Mouse (Mus musculus): ENCODE data around the gene Hip1r. TPM values are rescaled to one million over a fixed set of nuclear protein-coding genes. Genes with fewer than 3 reads are reported as not detected.

Hip1r gene
- not detected in 2 replicates for polyA plus RNA-seq (2012; ENCODE audit: insufficient read depth, insufficient read length, low replicate concordance, missing spikeins)

DNA sequence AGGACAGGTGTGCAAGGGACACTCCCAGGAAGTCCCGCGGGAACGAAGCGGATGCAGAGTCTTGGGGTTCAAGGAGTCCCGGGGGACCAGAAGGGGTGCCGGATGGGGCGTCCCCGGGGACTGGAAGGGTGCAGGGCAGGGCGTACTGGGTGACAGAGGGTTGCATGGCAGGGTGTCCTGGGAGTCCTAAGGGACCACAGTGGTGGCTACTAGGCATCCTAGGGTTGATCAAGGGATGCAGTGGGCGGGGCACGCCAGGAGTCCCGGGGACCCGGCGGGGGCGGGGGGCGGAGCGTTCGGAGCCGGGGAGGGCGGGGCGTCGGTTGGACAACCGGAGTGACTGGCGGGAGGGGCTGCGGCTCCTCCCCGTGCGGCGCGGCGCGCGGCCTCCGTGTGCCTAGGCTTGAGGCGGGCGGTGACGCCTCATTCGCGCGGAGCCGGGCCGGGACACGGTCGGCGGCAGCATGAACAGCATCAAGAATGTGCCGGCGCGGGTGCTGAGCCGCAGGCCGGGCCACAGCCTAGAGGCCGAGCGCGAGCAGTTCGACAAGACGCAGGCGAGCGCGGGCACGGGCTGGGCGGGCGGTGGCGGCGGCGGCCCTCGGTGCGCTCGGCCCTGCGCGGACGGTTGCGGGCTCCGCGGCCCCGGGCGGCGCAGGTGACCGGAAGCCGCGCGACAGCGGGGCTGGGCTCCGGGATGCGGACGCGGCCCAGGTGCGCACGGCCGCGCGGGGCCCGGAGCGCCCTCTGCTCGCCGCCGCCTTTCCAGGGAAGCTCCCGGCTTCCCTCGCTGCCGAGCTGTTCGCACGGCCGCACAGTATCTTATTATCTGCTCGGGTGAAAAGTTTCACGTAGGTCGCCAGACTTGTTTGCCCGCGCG lies at the start of gene Hip1r:
TSS of gene Hip1r (plus strand) at position 330 of the 880 bp plus-strand sequence.
- WGBS: 2% methylated on average over 103 of the region's 106 CpGs
- TF ChIP-seq CTCF (IDR thresholded peaks at IDR 0.05; ENCODE audit: insufficient read depth, low read depth, low read length) (no peak), POLR2A (IDR thresholded peaks at IDR 0.05; ENCODE audit: insufficient read depth, low read depth, low read length) (peak; percentile 36; the same call in 1 of the 2 replicates)
- Histone ChIP-seq H3K4me1 (ENCODE audit: control insufficient read depth, insufficient read depth, low read length) (peaks cover 17% of the 10 kb centered on the region), H3K27ac (ENCODE audit: insufficient read depth, low read depth, low read length) (peak within 1 kb of the TSS; percentile 56), H3K4me3 (ENCODE audit: insufficient read depth, low read depth, low read length) (peak within 1 kb of the TSS; percentile 92)

GRCm38 (mm10) chr5:123927118-123927517 lies 46.3 kb upstream of the Hip1r start, which contains the start of gene Gm43518:
Gene Gm43518, plus strand, starts transcription at chr5:123927418.
- no peak within 1 kb of the TSS for H3K4me3 ChIP-seq (ENCODE audit: insufficient read depth, low read depth, low read length)
- H3K27ac ChIP-seq (ENCODE audit: insufficient read depth, low read depth, low read length): no peak within 1 kb of the TSS
- no peak for TF ChIP-seq CTCF (IDR thresholded peaks at IDR 0.05; ENCODE audit: insufficient read depth, low read depth, low read length)
- 95% methylated on average over 9 of the region's 9 CpGs for WGBS
- peaks cover 4% of the 10 kb centered on the region for H3K4me1 ChIP-seq (ENCODE audit: control insufficient read depth, insufficient read depth, low read length)

GRCm38 (mm10) chr5:123930508-123930989 lies 42.9 kb upstream of the Hip1r start, which contains the start of gene Ccdc62:
Gene Ccdc62, plus strand, starts transcription at chr5:123930679.
- peak within 1 kb of the TSS; percentile 97 for H3K27ac ChIP-seq (ENCODE audit: insufficient read depth, low read depth, low read length)
- TF ChIP-seq CTCF (IDR thresholded peaks at IDR 0.05; ENCODE audit: insufficient read depth, low read depth, low read length): no peak
- peak; percentile 99 for TF ChIP-seq POLR2A (IDR thresholded peaks at IDR 0.05; ENCODE audit: insufficient read depth, low read depth, low read length)
- under 1% methylated on average over 56 of the region's 56 CpGs for WGBS
- peak within 1 kb of the TSS; percentile 100 for H3K4me3 ChIP-seq (ENCODE audit: insufficient read depth, low read depth, low read length)
- H3K4me1 ChIP-seq (ENCODE audit: control insufficient read depth, insufficient read depth, low read length): peaks cover 4% of the 10 kb centered on the region

GRCm38 (mm10) chr5:123931131-123931530 lies 42.3 kb upstream of the Hip1r start:
- TF ChIP-seq POLR2A (IDR thresholded peaks at IDR 0.05; ENCODE audit: insufficient read depth, low read depth, low read length) (no peak), CTCF (IDR thresholded peaks at IDR 0.05; ENCODE audit: insufficient read depth, low read depth, low read length) (no peak)
- Histone ChIP-seq H3K27ac (ENCODE audit: insufficient read depth, low read depth, low read length) (no peak overlapping the region), H3K4me1 (ENCODE audit: control insufficient read depth, insufficient read depth, low read length) (peaks cover 4% of the 10 kb centered on the region), H3K4me3 (ENCODE audit: insufficient read depth, low read depth, low read length) (peak overlapping the region; percentile 100)
- 47% methylated on average over 13 of the region's 13 CpGs for WGBS

DNA sequence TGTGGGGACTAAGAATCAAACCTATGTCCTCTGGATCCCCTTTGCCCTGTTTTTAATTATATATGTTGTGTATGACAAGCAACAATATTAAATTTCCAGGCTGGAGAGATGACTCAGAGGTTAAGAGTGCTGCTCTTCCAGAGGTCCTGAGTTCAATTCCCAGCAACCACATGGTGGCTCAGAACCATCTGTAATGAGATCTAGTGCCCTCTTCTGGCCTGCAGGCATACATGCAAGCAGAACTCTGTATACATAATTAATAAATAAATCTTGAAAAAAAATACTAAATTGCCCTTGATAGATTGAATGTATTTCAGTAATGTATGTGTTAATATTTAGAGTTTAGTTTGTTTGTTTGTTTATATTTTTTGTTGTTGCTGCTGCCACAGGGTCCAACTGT lies 40.5 kb upstream of the Hip1r start:
- no peak for TF ChIP-seq CTCF (IDR thresholded peaks at IDR 0.05; ENCODE audit: insufficient read depth, low read depth, low read length)
- TF ChIP-seq POLR2A (IDR thresholded peaks at IDR 0.05; ENCODE audit: insufficient read depth, low read depth, low read length): no peak
- peaks cover 4% of the 10 kb centered on the region for H3K4me1 ChIP-seq (ENCODE audit: control insufficient read depth, insufficient read depth, low read length)
- H3K27ac ChIP-seq (ENCODE audit: insufficient read depth, low read depth, low read length): no peak overlapping the region
- no peak overlapping the region for H3K4me3 ChIP-seq (ENCODE audit: insufficient read depth, low read depth, low read length)

DNA sequence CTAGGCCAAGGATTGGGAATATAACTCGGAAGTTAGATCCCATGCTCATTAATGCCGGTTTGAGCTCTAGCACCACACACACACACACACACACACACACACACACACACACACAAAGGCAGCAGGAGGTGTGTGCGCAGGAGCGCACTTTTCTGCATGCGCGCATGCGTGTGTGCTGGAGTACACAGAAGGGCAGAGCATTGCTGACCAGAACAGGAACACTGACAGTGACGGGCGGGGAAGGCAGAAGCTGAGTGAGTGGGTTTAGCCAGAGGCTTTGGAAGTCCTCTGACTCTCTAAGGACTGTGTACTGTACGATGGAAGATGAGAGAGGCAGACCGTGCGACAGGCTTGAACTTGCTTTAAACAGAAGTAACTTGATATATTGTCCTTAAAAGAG lies 39.9 kb upstream of the Hip1r start:
- TF ChIP-seq POLR2A (IDR thresholded peaks at IDR 0.05; ENCODE audit: insufficient read depth, low read depth, low read length): no peak
- TF ChIP-seq CTCF (IDR thresholded peaks at IDR 0.05; ENCODE audit: insufficient read depth, low read depth, low read length): no peak
- H3K4me3 ChIP-seq (ENCODE audit: insufficient read depth, low read depth, low read length): no peak overlapping the region
- H3K4me1 ChIP-seq (ENCODE audit: control insufficient read depth, insufficient read depth, low read length): peaks cover 4% of the 10 kb centered on the region
- 91% methylated on average over 12 of the region's 12 CpGs for WGBS
- H3K27ac ChIP-seq (ENCODE audit: insufficient read depth, low read depth, low read length): no peak overlapping the region

DNA sequence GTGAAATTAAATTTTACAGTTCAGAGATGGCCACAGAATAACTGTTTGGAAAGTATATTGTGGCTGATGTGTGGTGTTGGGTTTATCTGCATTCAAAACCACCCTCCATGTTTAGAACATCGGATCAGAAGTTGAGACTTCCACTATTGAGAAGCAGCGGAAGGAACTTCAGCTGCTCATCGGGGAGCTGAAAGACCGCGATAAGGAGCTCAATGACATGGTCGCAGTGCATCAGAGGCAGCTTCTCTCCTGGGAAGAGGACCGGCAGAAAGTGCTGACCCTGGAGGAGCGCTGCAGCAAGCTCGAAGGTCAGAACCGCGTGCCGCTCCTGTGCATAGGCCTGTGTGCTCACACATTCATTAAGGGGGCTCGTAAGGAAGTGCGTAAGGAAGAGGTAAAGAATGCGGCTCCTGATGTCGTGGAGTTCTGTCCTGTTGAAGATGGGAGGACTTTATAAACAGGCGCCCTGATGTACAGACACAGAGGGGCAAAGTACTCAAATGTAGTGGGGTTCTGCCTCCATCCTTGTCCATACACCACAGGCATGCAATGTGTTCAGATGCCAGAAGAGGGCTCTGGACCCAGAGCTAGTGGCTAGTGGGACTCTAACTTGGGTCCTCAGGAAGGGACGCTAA lies 39.4 kb upstream of the Hip1r start:
- WGBS: 49% methylated on average over 18 of the region's 18 CpGs
- Histone ChIP-seq H3K4me3 (ENCODE audit: insufficient read depth, low read depth, low read length) (no peak overlapping the region), H3K27ac (ENCODE audit: insufficient read depth, low read depth, low read length) (no peak overlapping the region), H3K4me1 (ENCODE audit: control insufficient read depth, insufficient read depth, low read length) (peaks cover 4% of the 10 kb centered on the region)
- TF ChIP-seq POLR2A (IDR thresholded peaks at IDR 0.05; ENCODE audit: insufficient read depth, low read depth, low read length) (no peak), CTCF (IDR thresholded peaks at IDR 0.05; ENCODE audit: insufficient read depth, low read depth, low read length) (no peak)

GRCm38 (mm10) chr5:123935931-123936330 lies 37.5 kb upstream of the Hip1r start:
- peaks cover 2% of the 10 kb centered on the region for H3K4me1 ChIP-seq (ENCODE audit: control insufficient read depth, insufficient read depth, low read length)
- H3K4me3 ChIP-seq (ENCODE audit: insufficient read depth, low read depth, low read length): no peak overlapping the region
- TF ChIP-seq POLR2A (IDR thresholded peaks at IDR 0.05; ENCODE audit: insufficient read depth, low read depth, low read length): no peak
- no peak for TF ChIP-seq CTCF (IDR thresholded peaks at IDR 0.05; ENCODE audit: insufficient read depth, low read depth, low read length)
- 88% methylated on average over 5 of the region's 5 CpGs for WGBS
- H3K27ac ChIP-seq (ENCODE audit: insufficient read depth, low read depth, low read length): no peak overlapping the region

- H3K27ac ChIP-seq (ENCODE audit: insufficient read depth, low read depth, low read length): no peak overlapping the region
- H3K4me1 ChIP-seq (ENCODE audit: control insufficient read depth, insufficient read depth, low read length): no peaks in the 10 kb centered on the region
- H3K4me3 ChIP-seq (ENCODE audit: insufficient read depth, low read depth, low read length): no peak overlapping the region
- no peak for TF ChIP-seq POLR2A (IDR thresholded peaks at IDR 0.05; ENCODE audit: insufficient read depth, low read depth, low read length)
- no peak for TF ChIP-seq CTCF (IDR thresholded peaks at IDR 0.05; ENCODE audit: insufficient read depth, low read depth, low read length)
- WGBS: 90% methylated on average over 5 of the region's 5 CpGs
Measured at GRCm38 (mm10) chr5:123938479-123938878, 34.9 kb upstream of the Hip1r start.
